Mouse (Mus musculus) forebrain, postnatal 0 days (tissue): ENCODE measurements around the gene Prss41. TPM values are rescaled to one million over a fixed set of nuclear protein-coding genes. Genes with fewer than 3 reads are reported as not detected.

ENCODE experiments used
- ATAC-seq: fragments of 200-750 bp; cut with Nextera tagmentation; 2 replicates; pipeline ENCODE4 v1.8.0; 2017; ENCODE audit warnings: mild to moderate bottlenecking, moderate library complexity
- DNase-seq: peaks from one replicate; pipeline ENCODE4 v3.0.0-alpha.2; 2015
- H3K27ac ChIP-seq: fragments of 300-500 bp; sonication (generic); 2 replicates; pipeline ENCODE4 v1.5.1; 2014; ENCODE audit warnings: low read depth, mild to moderate bottlenecking, antibody characterized with exemption, low read length, moderate library complexity, mixed read lengths
- H3K27me3 ChIP-seq: fragments of 300-500 bp; sonication (generic); 2 replicates; pipeline ENCODE4 v1.6.1; 2014; ENCODE audit warnings: mild to moderate bottlenecking, low read length, mixed read lengths; ENCODE audit not compliant: insufficient read depth
- H3K36me3 ChIP-seq: fragments of 300-500 bp; sonication (generic); 2 replicates; pipeline ENCODE4 v1.6.1; 2014; ENCODE audit warnings: mild to moderate bottlenecking, moderate library complexity; ENCODE audit not compliant: insufficient read depth
- H3K4me1 ChIP-seq: fragments of 300-500 bp; sonication (generic); 2 replicates; pipeline ENCODE4 v1.6.1; 2014; ENCODE audit warnings: antibody characterized with exemption; ENCODE audit not compliant: insufficient read depth
- H3K4me2 ChIP-seq: fragments of 300-500 bp; sonication (generic); 2 replicates; pipeline ENCODE4 v1.6.1; 2014; ENCODE audit warnings: low read depth, mild to moderate bottlenecking, moderate library complexity
- H3K4me3 ChIP-seq: fragments of 300-500 bp; sonication (generic); 2 replicates; pipeline ENCODE4 v1.5.1; 2014; ENCODE audit warnings: low read depth, low read length, mixed read lengths
- H3K9ac ChIP-seq: fragments of 300-500 bp; sonication (generic); 2 replicates; pipeline ENCODE4 v1.6.1; 2014; ENCODE audit warnings: mild to moderate bottlenecking
- H3K9me3 ChIP-seq: fragments of 300-500 bp; sonication (generic); 2 replicates; pipeline ENCODE4 v1.6.1; 2016; ENCODE audit warnings: low read length
- CTCF ChIP-seq: sonication (generic); IDR thresholded peaks from 2 replicates; pipeline ENCODE4 v1.5.1; 2016; ENCODE audit warnings: antibody characterized with exemption, control low read depth, low read depth
- WGBS: fragments of 180-500 bp; shearing (Covaris S2); extraction: QIAGEN DNeasy Blood & Tissue Kit; methylation state at CpG from one replicate; pipeline ENCODE4 v1.1.7; 2014; 5-methylcytosine and 5-hydroxymethylcytosine counted together
- polyA plus RNA-seq: library from polyadenylated mRNA; unstranded; fragments of >200 nt; fragmentation: Nextera tagmentation; extraction: Ambion mirVana; gene quantifications from 2 replicates; pipeline ENCODE4 v1.2.1, GENCODE M21; 2015
- total RNA-seq: library from RNA; depleted of rRNA; stranded (reverse); fragments of >200 nt; gene quantifications from 2 replicates; pipeline ENCODE4 v1.2.3, GENCODE M21; 2014

The Prss41 gene
- total and polyA plus RNA-seq, 2 experiments from 2014 or later, result 1.0 to 1.3 TPM

DNA sequence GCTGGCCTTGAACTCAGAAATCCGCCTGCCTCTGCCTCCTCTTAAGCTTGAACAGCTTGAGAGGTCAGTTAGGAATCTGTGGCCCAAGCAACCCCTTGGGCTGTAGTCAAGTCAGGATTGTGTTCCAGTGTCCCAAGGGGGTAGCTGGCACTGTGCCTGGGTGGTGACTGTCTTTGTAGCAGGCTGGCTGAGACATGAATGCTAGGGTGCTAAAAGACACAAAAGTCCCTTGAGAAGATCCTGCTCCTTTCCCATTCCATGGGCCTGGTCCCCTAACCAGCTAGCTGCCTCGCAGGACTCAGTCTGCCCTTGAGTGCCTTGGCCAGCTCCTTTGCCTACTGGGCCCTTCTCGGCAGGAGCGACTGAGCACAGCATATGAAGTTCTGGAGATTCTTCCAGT lies 19.0 kb upstream of the Prss41 start:
- Histone ChIP-seq H3K9ac (no peak overlapping the region), H3K27ac (no peak overlapping the region), H3K4me2 (no peak overlapping the region), H3K4me3 (no peak overlapping the region), H3K36me3 (no peaks in the 10 kb centered on the region), H3K27me3 (no peaks in the 10 kb centered on the region), H3K9me3 (0 out of 2 replicates have a peak, but pooled peaks cover 2% of the 10 kb centered on the region), H3K4me1 (no peaks in the 10 kb centered on the region)
- WGBS, result 91% methylated on average over 4 of the region's 4 CpGs
- DNase-seq (no peak), ATAC-seq (no peak)
- no peak for TF ChIP-seq CTCF

DNA sequence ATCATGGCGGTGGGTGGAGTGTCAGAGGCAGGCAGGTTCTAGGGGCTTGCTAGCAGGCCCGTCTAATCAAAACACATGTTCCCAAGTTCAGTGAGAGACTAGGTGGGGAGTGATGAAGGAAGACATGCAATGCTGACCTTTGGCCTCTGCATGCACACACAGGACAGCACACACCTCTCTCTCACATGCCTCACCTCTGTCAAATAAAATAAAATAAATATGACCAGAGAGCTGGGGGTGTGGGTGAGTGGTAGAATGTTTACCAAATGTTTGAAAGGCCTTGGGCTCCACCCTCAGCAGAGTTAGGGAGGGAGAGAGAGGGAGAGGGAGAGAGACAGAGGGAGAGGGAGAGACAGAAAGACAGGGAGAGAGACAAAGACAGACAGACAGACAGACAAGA lies 13.9 kb upstream of the Prss41 start:
- DNase-seq, result no peak
- H3K4me2 ChIP-seq, result no peak overlapping the region
- WGBS, result 88% methylated on average over 2 of the region's 2 CpGs
- H3K9me3 ChIP-seq, result no peaks in the 10 kb centered on the region
- H3K27me3 ChIP-seq, result no peaks in the 10 kb centered on the region
- no peaks in the 10 kb centered on the region for H3K4me1 ChIP-seq
- H3K9ac ChIP-seq, result no peak overlapping the region
- ATAC-seq, result no peak
- TF ChIP-seq CTCF, result no peak
- H3K4me3 ChIP-seq, result no peak overlapping the region
- no peaks in the 10 kb centered on the region for H3K36me3 ChIP-seq
- H3K27ac ChIP-seq, result no peak overlapping the region

GRCm38 (mm10) chr17:23857193-23857592 lies 13.2 kb upstream of the Prss41 start:
- no peak for TF ChIP-seq CTCF
- no peak for DNase-seq
- 84% methylated on average over 6 of the region's 6 CpGs for WGBS

DNA sequence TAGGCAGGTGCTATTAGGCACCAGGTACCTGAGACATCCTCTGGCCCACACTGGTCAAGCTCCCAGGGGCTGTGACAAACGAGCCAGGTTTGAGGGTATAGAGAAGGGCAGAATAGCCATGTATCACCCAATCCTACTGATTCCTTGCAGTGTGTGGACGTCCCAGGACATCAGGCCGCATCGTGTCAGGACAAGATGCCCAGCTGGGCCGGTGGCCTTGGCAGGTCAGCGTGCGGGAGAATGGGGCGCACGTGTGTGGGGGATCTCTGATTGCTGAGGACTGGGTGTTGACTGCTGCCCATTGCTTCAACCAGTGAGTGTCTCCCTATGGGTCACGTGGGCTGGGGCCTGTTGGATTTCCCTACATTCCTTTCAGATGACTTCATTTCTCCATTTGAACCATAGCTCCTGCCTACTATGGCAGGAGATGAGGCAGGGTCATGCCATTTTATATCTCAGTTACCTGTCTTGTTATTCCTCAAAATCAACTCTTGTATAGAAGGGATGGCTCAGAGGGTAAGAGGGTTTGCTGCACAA lies 10.3 kb upstream of the Prss41 start:
- TF ChIP-seq CTCF, result no peak
- no peak overlapping the region for H3K4me2 ChIP-seq
- 88% methylated on average over 10 of the region's 10 CpGs for WGBS

More at GRCm38 (mm10) chr17:23857193-23857592, 13.2 kb upstream of the Prss41 start:
- no peak for ATAC-seq
- no peaks in the 10 kb centered on the region for H3K27me3 ChIP-seq
- no peak overlapping the region for H3K9ac ChIP-seq
- H3K9me3 ChIP-seq, result no peaks in the 10 kb centered on the region
- H3K4me1 ChIP-seq, result no peaks in the 10 kb centered on the region
- no peak overlapping the region for H3K27ac ChIP-seq
- no peak overlapping the region for H3K4me2 ChIP-seq
- H3K4me3 ChIP-seq, result no peak overlapping the region
- no peaks in the 10 kb centered on the region for H3K36me3 ChIP-seq

DNA sequence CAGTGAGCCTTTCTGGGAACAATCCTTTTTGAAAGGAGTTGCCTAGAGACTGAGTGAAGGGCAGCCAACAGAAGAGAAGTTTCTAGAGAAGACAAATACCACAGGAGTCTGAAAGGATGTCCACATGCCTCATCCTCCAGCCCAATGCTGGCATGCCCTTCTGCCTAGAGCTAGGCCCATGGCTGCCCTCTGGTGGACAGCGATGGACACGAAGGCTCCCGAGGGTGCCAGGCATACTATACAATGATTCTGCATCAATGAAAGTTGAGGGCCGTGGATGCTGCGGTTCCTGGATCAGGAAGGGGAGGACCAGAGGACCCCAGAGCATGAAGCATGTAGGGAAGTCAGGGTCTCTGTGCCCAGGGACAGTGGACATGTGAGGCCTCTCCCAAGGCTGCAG lies 9.3 kb upstream of the Prss41 start:
- peak; percentile 57 for TF ChIP-seq CTCF
- H3K27me3 ChIP-seq, result no peaks in the 10 kb centered on the region
- H3K36me3 ChIP-seq, result no peaks in the 10 kb centered on the region
- 28% methylated on average over 5 of the region's 5 CpGs for WGBS
- DNase-seq, result peak; percentile 32
- no peak overlapping the region for H3K9ac ChIP-seq
- no peaks in the 10 kb centered on the region for H3K9me3 ChIP-seq
- H3K27ac ChIP-seq, result no peak overlapping the region
- no peak for ATAC-seq
- H3K4me3 ChIP-seq, result no peak overlapping the region
- H3K4me1 ChIP-seq, result no peaks in the 10 kb centered on the region
- no peak overlapping the region for H3K4me2 ChIP-seq

More for the DNA sequence above, 10.3 kb upstream of the Prss41 start:
- Histone ChIP-seq H3K27me3 (no peaks in the 10 kb centered on the region), H3K9ac (no peak overlapping the region), H3K27ac (no peak overlapping the region), H3K36me3 (no peaks in the 10 kb centered on the region), H3K4me3 (no peak overlapping the region), H3K4me1 (no peaks in the 10 kb centered on the region), H3K9me3 (no peaks in the 10 kb centered on the region)
- no peak for ATAC-seq
- DNase-seq, result no peak

DNA sequence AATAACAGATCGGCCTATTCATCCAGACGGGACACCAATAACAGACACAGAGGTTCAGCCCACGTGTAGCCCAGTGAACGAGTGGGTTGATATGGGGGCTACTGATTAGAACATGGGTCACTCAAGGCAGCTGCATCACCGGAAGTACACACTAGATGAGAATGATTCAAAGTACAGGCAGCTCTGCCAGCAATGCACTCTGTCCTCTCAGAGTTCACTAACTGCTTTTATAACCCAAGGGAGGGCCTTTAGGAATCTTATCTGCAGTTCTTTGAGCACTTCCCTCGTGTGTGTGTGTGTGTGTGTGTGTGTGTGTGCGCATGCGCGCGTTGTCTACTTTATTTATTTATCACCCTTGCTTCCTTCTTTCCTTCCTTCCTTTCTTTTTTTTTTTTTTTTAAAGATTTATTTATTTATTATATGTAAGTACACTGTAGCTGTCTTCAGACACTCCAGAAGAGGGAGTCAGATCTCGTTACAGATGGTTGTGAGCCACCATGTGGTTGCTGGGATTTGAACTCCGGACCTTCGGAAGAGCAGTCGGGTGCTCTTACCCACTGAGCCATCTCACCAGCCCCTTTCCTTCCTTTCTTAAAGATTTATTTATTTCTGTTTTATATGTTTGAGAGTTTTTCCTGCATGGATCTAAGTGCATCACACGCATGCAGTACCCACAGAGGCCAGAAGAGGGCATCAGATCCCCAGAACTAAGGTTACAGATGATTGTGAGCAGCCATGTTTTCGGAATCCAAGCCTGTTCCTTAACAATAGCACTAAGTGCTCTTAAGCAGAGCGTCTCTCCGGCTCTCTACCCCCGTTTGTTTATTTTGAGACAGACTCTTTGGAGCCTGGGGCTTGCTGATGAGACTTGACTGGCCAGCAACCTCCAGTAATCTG lies 7.1 kb upstream of the Prss41 start:
- H3K9me3 ChIP-seq, result no peaks in the 10 kb centered on the region
- no peak overlapping the region for H3K27ac ChIP-seq
- H3K4me2 ChIP-seq, result no peak overlapping the region
- peak; percentile 87 for ATAC-seq
- H3K36me3 ChIP-seq, result no peaks in the 10 kb centered on the region
- no peak overlapping the region; the same call in 1 of the 2 replicates for H3K9ac ChIP-seq
- H3K27me3 ChIP-seq, result no peaks in the 10 kb centered on the region
- peak; percentile 85 for DNase-seq
- H3K4me3 ChIP-seq, result no peak overlapping the region
- no peaks in the 10 kb centered on the region for H3K4me1 ChIP-seq
- TF ChIP-seq CTCF, result peak; percentile 79
- 57% methylated on average over 18 of the region's 19 CpGs for WGBS

- Histone ChIP-seq H3K36me3 (no peaks in the 10 kb centered on the region), H3K27ac (no peak overlapping the region), H3K9ac (no peak overlapping the region), H3K9me3 (no peaks in the 10 kb centered on the region), H3K4me3 (no peak overlapping the region), H3K4me1 (no peaks in the 10 kb centered on the region), H3K27me3 (no peaks in the 10 kb centered on the region), H3K4me2 (no peak overlapping the region)
- DNase-seq (no peak), ATAC-seq (no peak)
- peak; percentile 32; the same call in 1 of the 2 replicates for TF ChIP-seq CTCF
- WGBS, result 70% methylated on average over 2 of the region's 2 CpGs
Observed at GRCm38 (mm10) chr17:23850028-23850427, 6.1 kb upstream of the Prss41 start.
